Mouse (Mus musculus) urinary bladder, postnatal 25 days (tissue): ENCODE results near the gene Tmem212.
"Not testable (repeated sequence)": the region's sequence is repeated elsewhere in the genome, so short reads cannot be mapped to it uniquely, and the experiment has no call there.

Experiments used
- DNase-seq: peaks from one replicate; pipeline ENCODE4 v3.0.0; 2022; ENCODE audit warnings: low spot score

Gene Tmem212

GRCm38 (mm10) chr3:27896318-27896892 is at the start of gene Tmem212:
Gene Tmem212 (minus strand): TSS chr3:27896368.
- no peak for DNase-seq

- DNase-seq: not testable (repeated sequence)
Measured at GRCm38 (mm10) chr3:27945397-27945796, 49.2 kb upstream of the Tmem212 start.

- DNase-seq: peak; percentile 26
Measured at GRCm38 (mm10) chr3:27942991-27943390, 46.8 kb upstream of the Tmem212 start.

GRCm38 (mm10) chr3:27941634-27942033 is 45.5 kb upstream of the Tmem212 start:
- DNase-seq: no peak

GRCm38 (mm10) chr3:27938381-27939323 is 42.5 kb upstream of the Tmem212 start, which contains the start of gene Pld1:
Gene Pld1 (plus strand): TSS chr3:27938695.
- DNase-seq: peak; percentile 70

GRCm38 (mm10) chr3:27937144-27938110 is 41.3 kb upstream of the Tmem212 start:
- no peak for DNase-seq

GRCm38 (mm10) chr3:27936731-27937130 is 40.6 kb upstream of the Tmem212 start:
- no peak for DNase-seq

- no peak for DNase-seq
Measured at GRCm38 (mm10) chr3:27935644-27936043, 39.5 kb upstream of the Tmem212 start.

- no peak for DNase-seq
Measured at GRCm38 (mm10) chr3:27932391-27932790, 36.2 kb upstream of the Tmem212 start.

GRCm38 (mm10) chr3:27929219-27929618 is 33.1 kb upstream of the Tmem212 start:
- no peak for DNase-seq

- no peak for DNase-seq
Measured at GRCm38 (mm10) chr3:27924037-27924436, 27.9 kb upstream of the Tmem212 start.

- DNase-seq: no peak
Measured at GRCm38 (mm10) chr3:27921268-27922020, 25.3 kb upstream of the Tmem212 start.

- no peak for DNase-seq
Measured at GRCm38 (mm10) chr3:27918656-27919436, 22.7 kb upstream of the Tmem212 start.

- no peak for DNase-seq
Measured at GRCm38 (mm10) chr3:27909016-27909415, 12.8 kb upstream of the Tmem212 start.

- DNase-seq: no peak
Measured at GRCm38 (mm10) chr3:27908316-27908715, 12.1 kb upstream of the Tmem212 start.

GRCm38 (mm10) chr3:27907301-27907700 is 11.1 kb upstream of the Tmem212 start:
- DNase-seq: no peak

GRCm38 (mm10) chr3:27906647-27907209 is 10.6 kb upstream of the Tmem212 start:
- no peak for DNase-seq

- DNase-seq: no peak
Measured at GRCm38 (mm10) chr3:27904659-27905330, 8.6 kb upstream of the Tmem212 start.

GRCm38 (mm10) chr3:27901846-27902245 is 5.7 kb upstream of the Tmem212 start:
- no peak for DNase-seq
